Mouse (Mus musculus) C3H10T1/2 (cell line): ENCODE data around the gene Taf11. TPM values are rescaled to one million over a fixed set of nuclear protein-coding genes. Genes with fewer than 3 reads are reported as not detected.

ENCODE experiments used
- polyA plus RNA-seq, 2 experiments: library from polyadenylated mRNA; unstranded; fragments of >200 nt; fragmentation: generic; extraction: Trizol; gene quantifications; one replicate each; pipeline ENCODE4 v1.2.1; 2012; ENCODE audit warnings: missing spikeins in 2 of 2

Taf11 gene
- polyA plus RNA-seq = 10 to 100 TPM; 20.0 to 47.9 TPM

DNA sequence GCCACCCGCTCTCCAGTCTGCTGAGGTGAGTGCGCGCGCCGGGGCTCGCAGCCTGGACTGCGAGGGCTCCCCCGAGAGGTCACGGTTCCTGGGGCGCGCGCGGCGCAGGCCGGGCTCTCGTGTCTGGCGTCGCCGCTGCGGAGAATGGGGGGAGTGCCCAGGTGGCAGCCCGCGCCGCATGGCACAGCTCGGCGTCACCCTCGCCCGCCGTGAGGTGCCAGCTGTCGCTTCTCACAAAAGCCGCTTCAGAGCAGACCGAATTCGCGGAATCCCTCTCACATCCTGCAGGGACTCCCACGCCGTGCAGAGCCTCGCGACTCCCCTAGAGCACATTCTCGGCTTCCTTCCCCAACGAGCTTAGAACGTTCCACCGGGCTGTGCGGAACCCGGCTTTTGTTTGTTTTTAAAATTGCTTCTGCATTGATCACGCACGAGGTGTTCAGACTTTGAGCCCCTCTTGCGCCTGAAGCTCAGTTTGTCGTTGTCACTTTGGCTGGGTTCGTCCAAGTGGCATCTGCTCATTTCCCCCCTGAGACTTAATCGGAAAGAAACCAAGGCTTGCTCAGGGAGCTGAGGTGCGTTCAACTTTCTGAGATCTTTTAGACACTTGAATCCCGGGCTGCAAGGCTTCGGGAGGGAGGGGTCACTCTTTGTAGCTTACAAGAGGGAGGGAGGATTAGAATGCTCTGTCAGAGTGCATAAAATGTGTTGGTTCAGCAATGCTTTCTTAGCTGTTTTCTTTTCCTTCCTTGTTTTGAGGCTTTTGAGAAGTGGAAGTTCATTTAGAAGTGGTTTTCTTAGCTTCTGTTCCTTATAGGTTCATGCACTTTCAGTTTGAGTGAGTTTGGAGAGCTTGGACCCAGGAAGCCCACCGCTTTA, at the start of gene Taf11:
TSS of gene Taf11 (minus strand) at position 223 of the 879 bp plus-strand sequence.

GRCm38 (mm10) chr17:27908888-27909621, 589 bp downstream of the Taf11 start, which contains the start of gene Anks1:
Gene Anks1, plus strand, starts transcription at chr17:27909306.

GRCm38 (mm10) chr17:27856265-27856797, 53.3 kb downstream of the Taf11 start, which contains the start of gene Uhrf1bp1:
Gene Uhrf1bp1, plus strand, starts transcription at chr17:27856441.

Other genes with a start within 250 kb of the Taf11 start
- gene Spdef, start 180.9 kb downstream of the Taf11 start, polyA plus RNA-seq = under 1 TPM; 0.08 to 0.18 TPM
- gene D17Wsu92e, start 89.2 kb downstream of the Taf11 start, polyA plus RNA-seq = 10 to 100 TPM; 39.4 to 78.3 TPM
- 100 to 1,000 TPM; 342 to 372 TPM for gene Snrpc, start 71.7 kb downstream of the Taf11 start, polyA plus RNA-seq
- gene Uhrf1bp1, start 53.4 kb downstream of the Taf11 start, polyA plus RNA-seq = 1 to 10 TPM; 1.7 to 4.1 TPM
- 10 to 100 TPM in 1 of 2 experiments, 1 to 10 TPM in 1; 2.5 to 12.8 TPM for gene Anks1, start 538 bp downstream of the Taf11 start, polyA plus RNA-seq
- gene Tcp11, start 170.8 kb upstream of the Taf11 start, polyA plus RNA-seq = under 1 TPM in 1 of 2 experiments, not detected in 1; 0.05 TPM
- 10 to 100 TPM in 1 of 2 experiments, under 1 TPM in 1; 0.64 to 11.6 TPM for gene Scube3, start 232.3 kb upstream of the Taf11 start, polyA plus RNA-seq